Mouse (Mus musculus): Measurements from ENCODE around the gene Fcor. TPM values are rescaled to one million over a fixed set of nuclear protein-coding genes. Genes with fewer than 3 reads are reported as not detected.

The Fcor gene
- polyA plus RNA-seq, 2 experiments = 1.4 to 3.5 TPM

DNA sequence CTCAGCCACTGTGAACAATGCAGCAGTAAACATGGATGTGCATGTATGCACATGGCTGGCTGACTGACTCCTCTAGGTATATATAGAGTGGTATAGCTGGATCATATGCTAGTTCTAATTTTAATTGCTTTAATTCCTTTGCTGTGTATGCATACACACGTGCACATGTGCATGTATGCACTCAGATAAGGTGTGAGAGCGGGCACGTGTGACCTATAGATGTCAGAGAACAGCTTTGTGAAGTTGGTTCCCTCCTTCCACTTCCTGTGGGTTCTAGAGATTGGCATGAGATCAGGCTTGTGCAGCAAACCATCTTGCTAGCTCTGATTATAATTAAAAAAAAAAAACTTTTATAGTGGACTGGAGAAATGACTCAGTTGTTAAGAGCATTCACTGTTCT, 19.3 kb downstream of the Fcor start:
- no peak overlapping the region for H3K4me2 ChIP-seq (ENCODE audit: low read depth)
- H3K27ac ChIP-seq = no peak overlapping the region
- no peak overlapping the region for H3K9ac ChIP-seq (replicated peaks)
- H3K4me3 ChIP-seq (ENCODE audit: insufficient read depth in 1 of 2, low read depth in 2 of 2, low read length in 2 of 2) = no peak overlapping the region
- peaks cover 0 to 5% of the 10 kb centered on the region in 2 experiments; a peak in 2 of 4 replicates for H3K4me1 ChIP-seq (replicated peaks; ENCODE audit: control insufficient read depth in 2 of 2, insufficient read depth in 2 of 2, low read length in 1 of 2)
- 25% methylated on average over 3 of the region's 3 CpGs for WGBS (ENCODE audit: insufficient replicate concordance)
- no peaks in the 10 kb centered on the region for H3K36me3 ChIP-seq (replicated peaks; ENCODE audit: control insufficient read depth, insufficient read depth, low read depth)
- H3K27me3 ChIP-seq (ENCODE audit: control insufficient read depth, insufficient read depth, low read length) = no peaks in the 10 kb centered on the region
- H3K9me3 ChIP-seq (ENCODE audit: control insufficient read depth, low read length) = no peaks in the 10 kb centered on the region
- no peak for ATAC-seq (ENCODE audit: insufficient read depth)
- TF ChIP-seq CTCF (IDR thresholded peaks at IDR 0.05; ENCODE audit: low read depth) (no peak), EP300 (IDR thresholded peaks at IDR 0.05; ENCODE audit: low read depth) (no peak)
- DNase-seq (ENCODE audit: low read depth in 3 of 3, low spot score in 3 of 3) = no peak

DNA sequence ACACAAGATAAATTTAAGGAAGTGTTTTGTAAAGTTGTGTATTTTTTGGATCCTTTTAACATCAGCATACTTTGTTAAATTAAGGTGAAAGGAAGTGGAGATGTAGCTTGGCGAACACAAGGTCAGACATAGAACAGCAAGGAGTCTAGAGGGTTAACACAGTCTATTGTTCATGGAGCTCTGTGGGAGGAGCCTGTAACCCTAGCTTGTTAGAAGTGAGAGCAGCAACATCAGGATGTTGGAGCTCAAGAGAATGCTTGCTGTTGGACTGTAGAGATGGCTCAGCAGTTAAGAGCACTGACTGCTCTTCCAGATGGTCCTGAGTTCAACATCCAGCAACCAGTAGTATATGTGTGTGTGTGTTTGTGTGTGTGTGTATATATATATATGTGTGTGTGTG, 23.2 kb downstream of the Fcor start:
- no peak for TF ChIP-seq CTCF (IDR thresholded peaks at IDR 0.05; ENCODE audit: low read depth)
- Histone ChIP-seq H3K4me3 (ENCODE audit: insufficient read depth in 1 of 2, low read depth in 2 of 2, low read length in 2 of 2) (no peak overlapping the region), H3K4me1 (replicated peaks; ENCODE audit: control insufficient read depth in 2 of 2, insufficient read depth in 2 of 2, low read length in 1 of 2) (peaks cover 0 to 6% of the 10 kb centered on the region in 2 experiments; a peak in 2 of 4 replicates), H3K27me3 (ENCODE audit: control insufficient read depth, insufficient read depth, low read length) (no peaks in the 10 kb centered on the region), H3K36me3 (replicated peaks; ENCODE audit: control insufficient read depth, insufficient read depth, low read depth) (no peaks in the 10 kb centered on the region), H3K9ac (replicated peaks) (no peak overlapping the region), H3K27ac (no peak overlapping the region), H3K9me3 (ENCODE audit: control insufficient read depth, low read length) (no peaks in the 10 kb centered on the region), H3K4me2 (ENCODE audit: low read depth) (no peak overlapping the region)
- DNase-seq (ENCODE audit: low read depth in 3 of 3, low spot score in 3 of 3) = no peak
- 16% methylated on average over 1 of the region's 1 CpGs for WGBS (ENCODE audit: insufficient replicate concordance)
- no peak for ATAC-seq (ENCODE audit: insufficient read depth)

DNA sequence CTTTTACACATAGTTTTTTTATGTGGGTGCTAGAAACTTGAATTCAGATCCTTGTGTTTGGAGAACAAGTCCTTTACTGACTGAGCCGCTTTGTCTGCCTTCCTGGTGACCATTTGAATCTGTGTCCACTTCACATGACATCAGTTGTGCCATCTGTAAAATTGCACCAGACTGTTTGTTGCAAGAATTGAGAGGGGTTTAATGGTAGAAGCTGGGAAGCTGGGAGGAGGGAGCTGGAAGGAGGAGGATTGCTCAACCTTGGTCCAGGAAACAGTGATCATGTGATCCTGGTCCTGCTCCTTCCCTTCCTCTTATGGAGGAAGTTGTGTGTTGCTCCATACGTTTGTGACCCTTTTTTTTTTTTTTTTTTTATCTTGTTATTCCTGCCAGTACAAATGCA, 23.9 kb downstream of the Fcor start:
- no peak for DNase-seq (ENCODE audit: low read depth in 3 of 3, low spot score in 3 of 3)
- Histone ChIP-seq H3K4me3 (ENCODE audit: insufficient read depth in 1 of 2, low read depth in 2 of 2, low read length in 2 of 2) (no peak overlapping the region), H3K4me2 (ENCODE audit: low read depth) (no peak overlapping the region), H3K9ac (replicated peaks) (no peak overlapping the region), H3K4me1 (replicated peaks; ENCODE audit: control insufficient read depth in 2 of 2, insufficient read depth in 2 of 2, low read length in 1 of 2) (peaks cover 0 to 6% of the 10 kb centered on the region in 2 experiments; a peak in 2 of 4 replicates), H3K36me3 (replicated peaks; ENCODE audit: control insufficient read depth, insufficient read depth, low read depth) (no peaks in the 10 kb centered on the region), H3K27ac (no peak overlapping the region), H3K27me3 (ENCODE audit: control insufficient read depth, insufficient read depth, low read length) (no peaks in the 10 kb centered on the region), H3K9me3 (ENCODE audit: control insufficient read depth, low read length) (no peaks in the 10 kb centered on the region)
- no peak for ATAC-seq (ENCODE audit: insufficient read depth)
- no peak for TF ChIP-seq EP300 (IDR thresholded peaks at IDR 0.05; ENCODE audit: low read depth)
- no peak for TF ChIP-seq CTCF (IDR thresholded peaks at IDR 0.05; ENCODE audit: low read depth)
- WGBS (ENCODE audit: insufficient replicate concordance) = 39% methylated on average over 2 of the region's 2 CpGs

DNA sequence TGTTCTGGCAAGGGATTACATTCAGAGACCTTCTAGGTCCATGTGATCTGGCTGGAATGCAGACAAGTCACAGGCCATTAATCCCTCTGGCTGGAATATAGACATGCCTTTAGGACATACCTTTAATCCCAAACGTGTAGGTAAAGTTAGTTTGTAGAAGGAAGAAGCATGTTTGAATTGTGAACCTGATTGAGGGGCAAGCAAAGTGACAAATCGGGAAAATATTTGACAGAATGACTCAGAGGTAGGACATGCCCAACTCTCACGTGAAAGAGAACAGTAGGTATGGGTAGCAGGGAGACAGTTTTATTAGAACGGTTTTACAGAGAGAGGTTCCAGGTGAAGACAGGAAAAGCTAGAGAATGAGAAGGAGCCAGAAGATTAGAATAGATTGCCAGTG, 24.6 kb downstream of the Fcor start:
- Histone ChIP-seq H3K4me3 (ENCODE audit: insufficient read depth in 1 of 2, low read depth in 2 of 2, low read length in 2 of 2) (no peak overlapping the region), H3K9ac (replicated peaks) (no peak overlapping the region), H3K9me3 (ENCODE audit: control insufficient read depth, low read length) (no peaks in the 10 kb centered on the region), H3K27me3 (ENCODE audit: control insufficient read depth, insufficient read depth, low read length) (no peaks in the 10 kb centered on the region), H3K27ac (no peak overlapping the region), H3K4me1 (replicated peaks; ENCODE audit: control insufficient read depth in 2 of 2, insufficient read depth in 2 of 2, low read length in 1 of 2) (peaks cover 0 to 6% of the 10 kb centered on the region in 2 experiments; a peak in 2 of 4 replicates), H3K4me2 (ENCODE audit: low read depth) (no peak overlapping the region), H3K36me3 (replicated peaks; ENCODE audit: control insufficient read depth, insufficient read depth, low read depth) (no peaks in the 10 kb centered on the region)
- DNase-seq (ENCODE audit: low read depth in 3 of 3, low spot score in 3 of 3) (no peak), ATAC-seq (ENCODE audit: insufficient read depth) (no peak)
- WGBS (ENCODE audit: insufficient replicate concordance) = 67% methylated on average over 4 of the region's 4 CpGs
- TF ChIP-seq CTCF (IDR thresholded peaks at IDR 0.05; ENCODE audit: low read depth) (no peak), EP300 (IDR thresholded peaks at IDR 0.05; ENCODE audit: low read depth) (no peak)

DNA sequence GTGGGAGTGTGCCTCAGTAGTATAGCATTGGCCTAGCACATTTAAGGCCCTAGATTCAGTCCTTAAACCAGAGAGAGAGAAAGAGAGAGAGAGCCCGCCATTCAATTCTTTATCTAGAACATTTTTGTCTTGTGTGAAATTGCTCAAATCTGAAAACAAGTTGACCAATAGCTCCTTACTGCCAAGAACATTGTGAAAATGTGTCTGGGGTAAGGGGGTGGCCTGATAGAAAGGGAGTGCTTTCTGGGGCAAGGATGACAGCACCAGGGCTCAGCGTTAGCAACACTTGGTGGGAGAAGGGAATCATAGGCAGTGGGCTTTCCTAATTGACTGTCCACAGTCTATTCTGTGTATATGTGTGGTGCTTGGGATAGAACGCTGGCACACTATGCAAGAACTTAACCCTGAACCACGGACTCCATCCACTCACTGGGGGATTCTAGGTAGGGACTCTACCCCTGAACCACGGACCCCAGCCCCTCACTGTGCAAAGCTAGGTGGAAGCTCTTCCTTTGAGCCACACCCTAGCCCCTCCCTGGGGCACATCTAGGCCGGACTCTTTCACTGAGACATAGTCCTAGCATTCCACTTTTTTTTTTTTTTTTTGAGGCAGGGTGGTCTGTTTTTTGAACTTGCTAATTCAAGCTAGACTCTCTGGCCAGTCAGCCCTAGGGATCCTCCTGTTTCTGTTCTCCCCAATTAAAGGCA, 25.2 kb downstream of the Fcor start:
- no peak overlapping the region for H3K4me3 ChIP-seq (ENCODE audit: insufficient read depth in 1 of 2, low read depth in 2 of 2, low read length in 2 of 2)
- no peak for TF ChIP-seq CTCF (IDR thresholded peaks at IDR 0.05; ENCODE audit: low read depth)
- TF ChIP-seq EP300 (IDR thresholded peaks at IDR 0.05; ENCODE audit: low read depth) = no peak
- 62% methylated on average over 6 of the region's 6 CpGs for WGBS (ENCODE audit: insufficient replicate concordance)
- ATAC-seq (ENCODE audit: insufficient read depth) = no peak
- H3K9ac ChIP-seq (replicated peaks) = no peak overlapping the region
- H3K9me3 ChIP-seq (ENCODE audit: control insufficient read depth, low read length) = no peaks in the 10 kb centered on the region
- no peaks in the 10 kb centered on the region for H3K27me3 ChIP-seq (ENCODE audit: control insufficient read depth, insufficient read depth, low read length)
- H3K4me2 ChIP-seq (ENCODE audit: low read depth) = no peak overlapping the region
- H3K4me1 ChIP-seq (replicated peaks; ENCODE audit: control insufficient read depth in 2 of 2, insufficient read depth in 2 of 2, low read length in 1 of 2) = peaks cover 0 to 6% of the 10 kb centered on the region in 2 experiments; a peak in 2 of 4 replicates
- H3K27ac ChIP-seq = no peak overlapping the region
- no peak for DNase-seq (ENCODE audit: low read depth in 3 of 3, low spot score in 3 of 3)
- no peaks in the 10 kb centered on the region for H3K36me3 ChIP-seq (replicated peaks; ENCODE audit: control insufficient read depth, insufficient read depth, low read depth)
